Mouse (Mus musculus): Measurements from ENCODE around the gene Gpn3.
A peak's percentile ranks its signal among the peaks of the same experiment; 100 is the strongest.

The Gpn3 gene

GRCm38 (mm10) chr5:122371591-122372191 lies at the start of gene Gpn3:
Gene Gpn3, plus strand, starts transcription at chr5:122371876.
- no peak for DNase-seq (ENCODE audit: low spot score in 2 of 2)

GRCm38 (mm10) chr5:122323523-122323922 lies 48.2 kb upstream of the Gpn3 start:
- no peak for DNase-seq (ENCODE audit: low spot score in 2 of 2)

GRCm38 (mm10) chr5:122324608-122325431 lies 46.9 kb upstream of the Gpn3 start:
- peak; percentile 88 to 94 for DNase-seq (ENCODE audit: low spot score in 2 of 2)

- DNase-seq (ENCODE audit: low spot score in 2 of 2) = no peak
Measured at GRCm38 (mm10) chr5:122325477-122325876, 46.2 kb upstream of the Gpn3 start.

GRCm38 (mm10) chr5:122327283-122327682 lies 44.4 kb upstream of the Gpn3 start:
- no peak for DNase-seq (ENCODE audit: low spot score in 2 of 2)

GRCm38 (mm10) chr5:122330269-122330668 lies 41.4 kb upstream of the Gpn3 start:
- no peak for DNase-seq (ENCODE audit: low spot score in 2 of 2)

GRCm38 (mm10) chr5:122334682-122335081 lies 37.0 kb upstream of the Gpn3 start:
- DNase-seq (ENCODE audit: low spot score in 2 of 2) = no peak

- DNase-seq (ENCODE audit: low spot score in 2 of 2) = no peak
Measured at GRCm38 (mm10) chr5:122336554-122337294, 35.0 kb upstream of the Gpn3 start.

GRCm38 (mm10) chr5:122342874-122343273 lies 28.8 kb upstream of the Gpn3 start:
- no peak for DNase-seq (ENCODE audit: low spot score in 2 of 2)

GRCm38 (mm10) chr5:122343768-122344167 lies 27.9 kb upstream of the Gpn3 start:
- no peak for DNase-seq (ENCODE audit: low spot score in 2 of 2)

- DNase-seq (ENCODE audit: low spot score in 2 of 2) = peak; percentile 28 to 34
Measured at GRCm38 (mm10) chr5:122344260-122344659, 27.4 kb upstream of the Gpn3 start.

- DNase-seq (ENCODE audit: low spot score in 2 of 2) = no peak
Measured at GRCm38 (mm10) chr5:122345777-122346176, 25.9 kb upstream of the Gpn3 start.

- peak; percentile 94 for DNase-seq (ENCODE audit: low spot score in 2 of 2)
Measured at GRCm38 (mm10) chr5:122353807-122354491, 17.7 kb upstream of the Gpn3 start, which contains the start of the genes Rad9b and Vps29. Gene Rad9b, minus strand, starts transcription at chr5:122354233. Gene Vps29, plus strand, starts transcription at chr5:122354369.

GRCm38 (mm10) chr5:122354492-122355067 lies 17.1 kb upstream of the Gpn3 start:
- no peak for DNase-seq (ENCODE audit: low spot score in 2 of 2)

- DNase-seq (ENCODE audit: low spot score in 2 of 2) = peak; percentile 98 to 99
Measured at GRCm38 (mm10) chr5:122372192-122372769, 605 bp downstream of the Gpn3 start, which contains the start of gene Fam216a. Gene Fam216a, minus strand, starts transcription at chr5:122372364.

- no peak for DNase-seq (ENCODE audit: low spot score in 2 of 2)
Measured at GRCm38 (mm10) chr5:122372878-122373277, 1.2 kb downstream of the Gpn3 start.

GRCm38 (mm10) chr5:122377101-122377833 lies 5.6 kb downstream of the Gpn3 start:
- DNase-seq (ENCODE audit: low spot score in 2 of 2) = no peak

- no peak for DNase-seq (ENCODE audit: low spot score in 2 of 2)
Measured at GRCm38 (mm10) chr5:122378171-122378570, 6.5 kb downstream of the Gpn3 start.

GRCm38 (mm10) chr5:122379374-122380155 lies 7.9 kb downstream of the Gpn3 start:
- DNase-seq (ENCODE audit: low spot score in 2 of 2) = peak; percentile 77 to 78

All from right cerebral cortex, postnatal 36 days (tissue).